Mouse (Mus musculus): ENCODE results near the gene Dlx5. TPM values are rescaled to one million over a fixed set of nuclear protein-coding genes. Genes with fewer than 3 reads are reported as not detected.

Gene Dlx5
- total RNA-seq, 2 experiments from 2014 or later = 0.41 TPM; not detected in 1

GRCm38 (mm10) chr6:6861798-6862428, 20.0 kb downstream of the Dlx5 start:
- intact Hi-C loops (cut with DNase I) = loop anchor here (10.0 kb wide), 2 partner anchors 397 to 567 kb away; no protein-coding TSS in a partner anchor
- DNase-seq = no peak

- intact Hi-C loops (cut with DNase I) = loop anchor here (10.0 kb wide), 2 partner anchors 396 to 566 kb away; no protein-coding TSS in a partner anchor
- DNase-seq = no peak
Measured at GRCm38 (mm10) chr6:6861086-6861797, 20.6 kb downstream of the Dlx5 start.

GRCm38 (mm10) chr6:6860411-6861085, 21.3 kb downstream of the Dlx5 start:
- intact Hi-C loops (cut with DNase I) = loop anchor here (10.0 kb wide), 2 partner anchors 396 to 566 kb away; no protein-coding TSS in a partner anchor

GRCm38 (mm10) chr6:6859950-6860410, 21.9 kb downstream of the Dlx5 start:
- DNase-seq = no peak
- intact Hi-C loops (cut with DNase I) = loop anchor here (10.0 kb wide), 3 partner anchors 275 to 565 kb away; no protein-coding TSS in a partner anchor

More at GRCm38 (mm10) chr6:6860411-6861085, 21.3 kb downstream of the Dlx5 start:
- DNase-seq = no peak

GRCm38 (mm10) chr6:6859111-6859949, 22.6 kb downstream of the Dlx5 start:
- intact Hi-C loops (cut with DNase I) = loop anchor here (10.0 kb wide), 1 partner anchor 275 kb away; no protein-coding TSS in a partner anchor

GRCm38 (mm10) chr6:6858571-6858970, 23.3 kb downstream of the Dlx5 start:
- intact Hi-C loops (cut with DNase I) = loop anchor here (10.0 kb wide), 1 partner anchor 274 kb away; no protein-coding TSS in a partner anchor
- DNase-seq = no peak

More at GRCm38 (mm10) chr6:6859111-6859949, 22.6 kb downstream of the Dlx5 start:
- DNase-seq = no peak

- DNase-seq = no peak
- intact Hi-C loops (cut with DNase I) = loop anchor here (10.0 kb wide), 1 partner anchor 273 kb away; no protein-coding TSS in a partner anchor
Measured at GRCm38 (mm10) chr6:6857766-6858165, 24.1 kb downstream of the Dlx5 start.

- no peak for DNase-seq
- intact Hi-C loops (cut with DNase I) = loop anchor here (10.0 kb wide), 1 partner anchor 272 kb away; no protein-coding TSS in a partner anchor
Measured at GRCm38 (mm10) chr6:6856881-6857280, 25.0 kb downstream of the Dlx5 start.

- no peak for DNase-seq
- intact Hi-C loops (cut with DNase I) = loop anchor here (10.0 kb wide), 1 partner anchor 272 kb away; no protein-coding TSS in a partner anchor
Measured at GRCm38 (mm10) chr6:6856316-6856715, 25.6 kb downstream of the Dlx5 start.

GRCm38 (mm10) chr6:6855746-6856185, 26.1 kb downstream of the Dlx5 start:
- DNase-seq = no peak
- intact Hi-C loops (cut with DNase I) = loop anchor here (10.0 kb wide), 1 partner anchor 271 kb away; no protein-coding TSS in a partner anchor

GRCm38 (mm10) chr6:6854902-6855745, 26.8 kb downstream of the Dlx5 start:
- intact Hi-C loops (cut with DNase I) = loop anchor here (10.0 kb wide), 1 partner anchor 270 kb away; no protein-coding TSS in a partner anchor

GRCm38 (mm10) chr6:6854176-6854575, 27.7 kb downstream of the Dlx5 start:
- intact Hi-C loops (cut with DNase I) = loop anchor here (10.0 kb wide), 1 partner anchor 269 kb away; no protein-coding TSS in a partner anchor

More at GRCm38 (mm10) chr6:6854902-6855745, 26.8 kb downstream of the Dlx5 start:
- no peak for DNase-seq

GRCm38 (mm10) chr6:6852944-6853343, 28.9 kb downstream of the Dlx5 start:
- intact Hi-C loops (cut with DNase I) = loop anchor here (10.0 kb wide), 1 partner anchor 268 kb away; no protein-coding TSS in a partner anchor
- DNase-seq = no peak

More at GRCm38 (mm10) chr6:6854176-6854575, 27.7 kb downstream of the Dlx5 start:
- no peak for DNase-seq

- intact Hi-C loops (cut with DNase I) = loop anchor here (10.0 kb wide), 1 partner anchor 266 kb away; no protein-coding TSS in a partner anchor
- DNase-seq = no peak
Measured at GRCm38 (mm10) chr6:6851166-6851565, 30.7 kb downstream of the Dlx5 start.

- DNase-seq = no peak
- intact Hi-C loops (cut with DNase I) = loop anchor here (10.0 kb wide), 1 partner anchor 266 kb away; no protein-coding TSS in a partner anchor
Measured at GRCm38 (mm10) chr6:6850324-6851060, 31.4 kb downstream of the Dlx5 start.

GRCm38 (mm10) chr6:6849744-6850143, 32.1 kb downstream of the Dlx5 start:
- DNase-seq = no peak
- intact Hi-C loops (cut with DNase I) = loop anchor here (10.0 kb wide), 1 partner anchor 265 kb away; no protein-coding TSS in a partner anchor

- no peak for DNase-seq
- intact Hi-C loops (cut with DNase I) = no loop called here
Measured at GRCm38 (mm10) chr6:6848541-6848940, 33.3 kb downstream of the Dlx5 start.

All from heart, postnatal 14 days (tissue).